Mouse (Mus musculus) heart, adult 2 months (tissue): Measurements from ENCODE around the gene Trim47. TPM values are rescaled to one million over a fixed set of nuclear protein-coding genes. Genes with fewer than 3 reads are reported as not detected.

Experiments
- DNase-seq, 2 experiments: peaks; one replicate each; pipeline ENCODE4 v3.0.0; 2021
- H3K27ac ChIP-seq: fragments of 200-600 bp; 2 replicates; pipeline ENCODE4 v1.8.1; 2022
- H3K27me3 ChIP-seq: fragments of 200-500 bp; 2 replicates; pipeline ENCODE4 v1.6.1; 2012; ENCODE audit warnings: mild to moderate bottlenecking, low read length, inconsistent platforms, mixed read lengths; ENCODE audit not compliant: control insufficient read depth, insufficient read depth
- H3K36me3 ChIP-seq: fragments of 200-500 bp; 2 replicates; pipeline ENCODE4 v1.6.1; 2012; ENCODE audit warnings: low read length, inconsistent platforms; ENCODE audit not compliant: control insufficient read depth, insufficient read depth
- H3K4me1 ChIP-seq: fragments of 200-500 bp; 2 replicates; pipeline ENCODE4 v1.6.1; 2011; ENCODE audit warnings: low read length; ENCODE audit not compliant: control insufficient read depth, insufficient read depth
- H3K4me3 ChIP-seq: fragments of 200-600 bp; 2 replicates; pipeline ENCODE4 v1.8.1; 2022
- H3K79me2 ChIP-seq: fragments of 200-500 bp; replicated peaks from 2 replicates; pipeline ENCODE4 v1.6.1; 2012; ENCODE audit warnings: mild to moderate bottlenecking, inconsistent platforms, low read length, moderate library complexity, mixed read lengths; ENCODE audit not compliant: control insufficient read depth, insufficient read depth
- H3K9ac ChIP-seq: fragments of 200-500 bp; 2 replicates; pipeline ENCODE4 v1.6.1; 2012; ENCODE audit warnings: low read depth, mild to moderate bottlenecking, control low read depth, inconsistent platforms, low read length, mixed read lengths
- CTCF ChIP-seq: fragments of 200-600 bp; IDR thresholded peaks from 2 replicates; pipeline ENCODE4 v1.8.1; 2022; ENCODE audit warnings: antibody characterized with exemption, mild to moderate bottlenecking, moderate library complexity
- EP300 ChIP-seq: fragments of 200-500 bp; IDR thresholded peaks from 2 replicates; pipeline ENCODE4 v1.6.1; 2011; ENCODE audit warnings: low read depth, low read length, control low read depth; ENCODE audit not compliant: insufficient read depth
- POLR2A ChIP-seq: fragments of 200-500 bp; IDR thresholded peaks from 2 replicates; pipeline ENCODE4 v1.6.1; 2011; ENCODE audit warnings: mild to moderate bottlenecking, low read depth, low read length, control low read depth; ENCODE audit not compliant: insufficient read depth
- WGBS: fragments of 180-500 bp; shearing (Covaris S2); methylation state at CpG from one replicate; pipeline ENCODE4 v1.1.7; 2018; 5-methylcytosine and 5-hydroxymethylcytosine counted together
- intact Hi-C: fragments of 180-260 bp; cut with DNase I; formaldehyde crosslinking; loops from one replicate; pipeline ENCODE4 v1.15.1; 2025
- polyA plus RNA-seq: library from polyadenylated mRNA; depleted of rRNA; stranded (reverse); fragments of >200 nt; gene quantifications from 2 replicates; pipeline ENCODE4 v1.2.3, GENCODE M21; 2012
- total RNA-seq, 2 experiments: library from RNA; stranded (reverse); gene quantifications; 2 replicates each; pipeline ENCODE4 v1.2.3; 2021

Trim47 gene
- total and polyA plus RNA-seq, 3 experiments, result 23.1 to 29.5 (median 28.2) TPM

- Histone ChIP-seq H3K27me3 (no peaks in the 10 kb centered on the region), H3K79me2 (no peaks in the 10 kb centered on the region), H3K9ac (no peak overlapping the region), H3K4me3 (no peak overlapping the region), H3K27ac (no peak overlapping the region), H3K4me1 (peaks cover 12% of the 10 kb centered on the region), H3K36me3 (peaks cover 2% of the 10 kb centered on the region; the same call in 1 of the 2 replicates)
- DNase-seq, result no peak
- no peak for TF ChIP-seq EP300
- TF ChIP-seq CTCF, result no peak
- TF ChIP-seq POLR2A, result no peak
- intact Hi-C loops, result no loop called here
- 87% methylated on average over 6 of the region's 6 CpGs for WGBS
These were observed 35.4 kb downstream of the Trim47 start for GRCm38 (mm10) chr11:116091591-116091990.

GRCm38 (mm10) chr11:116089545-116089944 lies 37.5 kb downstream of the Trim47 start:
- no peak overlapping the region for H3K4me3 ChIP-seq

GRCm38 (mm10) chr11:116088741-116089394 lies 38.1 kb downstream of the Trim47 start:
- Histone ChIP-seq H3K27me3 (no peaks in the 10 kb centered on the region), H3K27ac (peak overlapping the region; percentile 56), H3K79me2 (no peaks in the 10 kb centered on the region; the same call in 1 of the 2 replicates), H3K4me3 (no peak overlapping the region), H3K4me1 (peaks cover 7% of the 10 kb centered on the region), H3K36me3 (peaks cover 2% of the 10 kb centered on the region; the same call in 1 of the 2 replicates), H3K9ac (no peak overlapping the region)
- 0 out of 2 replicates have a peak, but pooled peaks have one; percentile 19 for TF ChIP-seq POLR2A
- TF ChIP-seq EP300, result no peak
- peak; percentile 66 for TF ChIP-seq CTCF
- intact Hi-C loops, result no loop called here
- DNase-seq, result no peak
- WGBS, result 38% methylated on average over 11 of the region's 11 CpGs

More at GRCm38 (mm10) chr11:116089545-116089944, 37.5 kb downstream of the Trim47 start:
- Histone ChIP-seq H3K79me2 (no peaks in the 10 kb centered on the region; the same call in 1 of the 2 replicates), H3K9ac (no peak overlapping the region), H3K27me3 (no peaks in the 10 kb centered on the region), H3K4me1 (peaks cover 11% of the 10 kb centered on the region), H3K27ac (no peak overlapping the region; the same call in 1 of the 2 replicates), H3K36me3 (peaks cover 2% of the 10 kb centered on the region; the same call in 1 of the 2 replicates)
- WGBS, result 89% methylated on average over 6 of the region's 6 CpGs
- DNase-seq, result no peak
- TF ChIP-seq POLR2A (no peak), EP300 (no peak), CTCF (no peak)
- intact Hi-C loops, result no loop called here

- Histone ChIP-seq H3K79me2 (no peaks in the 10 kb centered on the region; the same call in 1 of the 2 replicates), H3K27me3 (no peaks in the 10 kb centered on the region), H3K4me1 (peaks cover 5% of the 10 kb centered on the region), H3K4me3 (no peak overlapping the region), H3K36me3 (no peaks in the 10 kb centered on the region; the same call in 1 of the 2 replicates), H3K27ac (peak overlapping the region; percentile 88), H3K9ac (no peak overlapping the region)
- TF ChIP-seq POLR2A (no peak), EP300 (no peak), CTCF (no peak)
- WGBS, result 62% methylated on average over 8 of the region's 8 CpGs
- intact Hi-C loops, result no loop called here
- DNase-seq, result no peak
These were observed 38.8 kb downstream of the Trim47 start for GRCm38 (mm10) chr11:116088188-116088587.

GRCm38 (mm10) chr11:116087194-116088130 lies 39.5 kb downstream of the Trim47 start:
- WGBS, result 2% methylated on average over 31 of the region's 31 CpGs
- intact Hi-C loops, result loop anchor here (1.0 kb wide), 2 partner anchors 22 to 43 kb away; no protein-coding TSS in a partner anchor

More at GRCm38 (mm10) chr11:116087194-116088130, 39.5 kb downstream of the Trim47 start:
- H3K4me3 ChIP-seq, result peak overlapping the region; percentile 57
- TF ChIP-seq EP300 (peak; percentile 93; the same call in 1 of the 2 replicates), POLR2A (peak; percentile 62), CTCF (peak; percentile 94)
- no peaks in the 10 kb centered on the region for H3K27me3 ChIP-seq
- H3K9ac ChIP-seq, result peak overlapping the region; percentile 75
- peaks cover 5% of the 10 kb centered on the region for H3K4me1 ChIP-seq
- DNase-seq, result peak; percentile 93 to 95
- H3K27ac ChIP-seq, result peak overlapping the region; percentile 88
- H3K36me3 ChIP-seq, result no peaks in the 10 kb centered on the region; the same call in 1 of the 2 replicates
- H3K79me2 ChIP-seq, result no peaks in the 10 kb centered on the region; the same call in 1 of the 2 replicates
